Mouse (Mus musculus) heart, postnatal 0 days (tissue): Measurements from ENCODE around the gene Slc35b2. TPM values are rescaled to one million over a fixed set of nuclear protein-coding genes. Genes with fewer than 3 reads are reported as not detected.

Source experiments
- ATAC-seq: fragments of 200-750 bp; cut with Nextera tagmentation; 2 replicates; pipeline ENCODE4 v1.8.0; 2017; ENCODE audit warnings: low read depth, moderate number of reproducible peaks, moderate library complexity; ENCODE audit not compliant: insufficient read depth
- DNase-seq: peaks from one replicate; pipeline ENCODE4 v3.0.0-alpha.2; 2016; ENCODE audit warnings: low spot score
- H3K27ac ChIP-seq: fragments of 300-500 bp; sonication (generic); 2 replicates; pipeline ENCODE4 v1.5.1; 2014; ENCODE audit warnings: low read depth, mild to moderate bottlenecking
- H3K27me3 ChIP-seq: fragments of 300-500 bp; sonication (generic); 2 replicates; pipeline ENCODE4 v1.6.1; 2014; ENCODE audit warnings: low read length, mixed read lengths; ENCODE audit not compliant: control insufficient read depth, insufficient read depth
- H3K36me3 ChIP-seq: fragments of 300-500 bp; sonication (generic); replicated peaks from 2 replicates; pipeline ENCODE4 v1.6.1; 2014; ENCODE audit warnings: low read length, mixed read lengths; ENCODE audit not compliant: control insufficient read depth, insufficient read depth
- H3K4me1 ChIP-seq: fragments of 300-500 bp; sonication (generic); 2 replicates; pipeline ENCODE4 v1.6.1; 2014; ENCODE audit warnings: antibody characterized with exemption; ENCODE audit not compliant: control insufficient read depth, insufficient read depth
- H3K4me2 ChIP-seq: fragments of 300-500 bp; sonication (generic); 2 replicates; pipeline ENCODE4 v1.6.1; 2014; ENCODE audit warnings: low read depth, mild to moderate bottlenecking, low read length, moderate library complexity
- H3K4me3 ChIP-seq: fragments of 300-500 bp; sonication (generic); 2 replicates; pipeline ENCODE4 v1.5.1; 2014; ENCODE audit warnings: low read depth, low read length
- H3K9ac ChIP-seq: fragments of 300-500 bp; sonication (generic); replicated peaks from 2 replicates; pipeline ENCODE4 v1.6.1; 2014; ENCODE audit warnings: low read depth, low read length, mixed read lengths
- H3K9me3 ChIP-seq: fragments of 300-500 bp; sonication (generic); replicated peaks from 2 replicates; pipeline ENCODE4 v1.6.1; 2016; ENCODE audit warnings: low read length; ENCODE audit not compliant: control insufficient read depth
- CTCF ChIP-seq: IDR thresholded peaks from 2 replicates; pipeline ENCODE4 v1.5.1; 2016; ENCODE audit warnings: antibody characterized with exemption, control low read depth, low read depth
- EP300 ChIP-seq: IDR thresholded peaks from 2 replicates; pipeline ENCODE4 v1.6.1; 2016; ENCODE audit warnings: antibody characterized with exemption, low read depth
- whole genome bisulfite sequencing: fragments of 180-500 bp; shearing (Covaris S2); extraction: QIAGEN DNeasy Blood & Tissue Kit; methylation state at CpG from one replicate; pipeline ENCODE4 v1.1.7; 2014; 5-methylcytosine and 5-hydroxymethylcytosine counted together
- polyA plus RNA-seq: library from polyadenylated mRNA; unstranded; fragments of >200 nt; fragmentation: Nextera tagmentation; extraction: Ambion mirVana; gene quantifications from 2 replicates; pipeline ENCODE4 v1.2.1, GENCODE M21; 2015
- total RNA-seq: library from RNA; depleted of rRNA; stranded (reverse); fragments of >200 nt; gene quantifications from 2 replicates; pipeline ENCODE4 v1.2.3, GENCODE M21; 2014; ENCODE audit warnings: low replicate concordance

The Slc35b2 gene
- total and polyA plus RNA-seq, 2 experiments from 2014 or later: 64.8 to 137 TPM

DNA sequence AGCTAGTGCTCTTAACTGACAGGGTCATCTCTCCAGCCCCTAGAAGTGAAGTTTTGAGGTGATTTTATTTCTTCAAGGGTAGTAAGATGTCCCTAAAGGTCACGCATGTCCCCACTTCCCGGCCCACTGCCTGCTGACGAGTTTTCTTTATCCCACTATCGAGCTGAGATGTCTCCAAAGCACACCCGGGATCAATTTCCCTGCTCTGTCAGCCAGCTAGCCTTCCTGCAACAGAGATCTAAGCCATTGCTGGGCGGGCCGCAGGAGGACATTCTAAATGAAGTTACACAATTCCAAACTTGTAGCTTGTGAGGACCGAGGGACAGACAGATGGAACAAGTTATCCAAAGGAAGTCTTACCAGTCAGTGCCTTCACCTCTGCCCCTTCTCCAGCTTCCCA lies 36.6 kb downstream of the Slc35b2 start:
- peaks cover 15% of the 10 kb centered on the region; the same call in 1 of the 2 replicates for H3K4me1 ChIP-seq
- H3K4me3 ChIP-seq: no peak overlapping the region
- WGBS: 74% methylated on average over 8 of the region's 8 CpGs
- H3K9ac ChIP-seq: no peak overlapping the region
- no peak for TF ChIP-seq EP300
- TF ChIP-seq CTCF: no peak
- DNase-seq (no peak), ATAC-seq (no peak)
- H3K36me3 ChIP-seq: no peaks in the 10 kb centered on the region
- no peak overlapping the region for H3K4me2 ChIP-seq
- no peaks in the 10 kb centered on the region for H3K9me3 ChIP-seq
- no peak overlapping the region for H3K27ac ChIP-seq
- no peaks in the 10 kb centered on the region for H3K27me3 ChIP-seq

DNA sequence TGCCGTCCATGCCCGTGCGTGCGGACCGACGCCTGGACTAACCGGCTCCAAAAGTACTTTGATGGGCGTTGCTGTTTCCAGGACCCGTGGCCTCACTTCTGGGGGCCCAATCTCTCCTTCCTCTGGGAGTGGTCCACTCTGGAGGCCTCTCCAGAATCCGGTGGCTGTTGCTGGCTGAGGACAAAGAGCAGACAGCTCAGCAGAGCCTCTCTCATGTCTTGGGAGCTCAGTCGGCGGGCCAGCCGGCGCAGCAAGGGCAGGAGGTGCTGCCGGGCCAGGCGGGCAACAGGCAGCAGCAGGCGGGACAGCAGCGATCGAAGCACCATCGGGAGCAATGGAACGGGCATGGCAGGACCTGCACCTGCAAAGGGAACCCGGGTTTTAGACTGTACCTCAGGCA lies 37.7 kb downstream of the Slc35b2 start:
- no peaks in the 10 kb centered on the region for H3K36me3 ChIP-seq
- no peak for TF ChIP-seq EP300
- TF ChIP-seq CTCF: no peak
- DNase-seq (no peak), ATAC-seq (no peak)
- H3K9ac ChIP-seq: no peak overlapping the region
- no peak overlapping the region for H3K4me2 ChIP-seq
- no peak overlapping the region for H3K4me3 ChIP-seq
- H3K27me3 ChIP-seq: no peaks in the 10 kb centered on the region
- 24% methylated on average over 22 of the region's 22 CpGs for WGBS
- H3K9me3 ChIP-seq: no peaks in the 10 kb centered on the region
- peaks cover 10% of the 10 kb centered on the region; the same call in 1 of the 2 replicates for H3K4me1 ChIP-seq
- H3K27ac ChIP-seq: no peak overlapping the region

DNA sequence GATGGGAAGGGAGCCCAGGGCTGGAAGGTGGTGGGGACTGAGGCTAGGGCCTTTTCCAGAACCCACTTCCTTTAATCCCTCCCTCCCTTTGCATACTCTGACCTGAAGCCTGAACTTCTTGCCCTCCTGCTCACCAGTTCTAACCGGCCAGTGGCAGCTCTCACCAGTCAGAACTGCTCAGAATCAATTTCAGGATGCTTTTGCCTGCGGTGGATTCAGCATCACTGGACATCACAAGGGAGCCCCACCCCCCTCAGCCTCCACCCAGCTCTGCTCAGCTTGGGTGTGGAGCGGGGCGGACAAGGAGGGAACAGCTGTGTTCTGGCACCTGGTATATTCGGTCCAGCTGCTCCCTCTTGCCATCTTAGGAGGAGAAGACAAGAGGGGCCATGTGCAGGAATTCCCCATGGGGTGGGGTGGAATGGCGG lies 38.2 kb downstream of the Slc35b2 start, which contains the start of gene Mymx:
Gene Mymx, minus strand, starts transcription at position 226 of the 428 bp plus-strand sequence.
- no peaks in the 10 kb centered on the region for H3K36me3 ChIP-seq
- TF ChIP-seq EP300 (no peak), CTCF (no peak)
- H3K9me3 ChIP-seq: no peaks in the 10 kb centered on the region
- no peak for ATAC-seq
- H3K9ac ChIP-seq: no peak within 1 kb of the TSS
- H3K4me2 ChIP-seq: no peak within 1 kb of the TSS
- WGBS: 61% methylated on average over 6 of the region's 6 CpGs
- no peak within 1 kb of the TSS for H3K4me3 ChIP-seq
- H3K4me1 ChIP-seq: peaks cover 4% of the 10 kb centered on the region; the same call in 1 of the 2 replicates
- no peak for DNase-seq
- no peaks in the 10 kb centered on the region for H3K27me3 ChIP-seq
- no peak within 1 kb of the TSS for H3K27ac ChIP-seq

DNA sequence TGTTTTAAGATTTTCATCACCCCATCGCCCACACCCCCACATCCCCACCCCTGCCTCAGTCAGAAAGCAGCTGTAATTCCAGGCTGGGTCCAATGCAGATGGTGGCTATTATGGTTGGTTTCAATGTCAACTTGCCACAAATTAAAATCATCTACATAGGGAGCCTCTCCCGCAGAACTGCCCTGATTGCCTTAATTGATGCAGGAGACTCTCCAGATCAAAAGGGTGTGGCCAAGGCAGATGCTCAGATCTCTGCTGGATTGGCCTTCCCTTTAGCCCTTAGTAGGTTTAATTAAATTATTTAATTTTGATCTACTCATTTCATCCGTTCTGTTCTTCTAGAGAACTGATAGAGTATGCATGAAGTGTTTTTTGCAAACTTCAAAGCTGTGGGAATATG lies 39.3 kb downstream of the Slc35b2 start:
- TF ChIP-seq CTCF (no peak), EP300 (no peak)

DNA sequence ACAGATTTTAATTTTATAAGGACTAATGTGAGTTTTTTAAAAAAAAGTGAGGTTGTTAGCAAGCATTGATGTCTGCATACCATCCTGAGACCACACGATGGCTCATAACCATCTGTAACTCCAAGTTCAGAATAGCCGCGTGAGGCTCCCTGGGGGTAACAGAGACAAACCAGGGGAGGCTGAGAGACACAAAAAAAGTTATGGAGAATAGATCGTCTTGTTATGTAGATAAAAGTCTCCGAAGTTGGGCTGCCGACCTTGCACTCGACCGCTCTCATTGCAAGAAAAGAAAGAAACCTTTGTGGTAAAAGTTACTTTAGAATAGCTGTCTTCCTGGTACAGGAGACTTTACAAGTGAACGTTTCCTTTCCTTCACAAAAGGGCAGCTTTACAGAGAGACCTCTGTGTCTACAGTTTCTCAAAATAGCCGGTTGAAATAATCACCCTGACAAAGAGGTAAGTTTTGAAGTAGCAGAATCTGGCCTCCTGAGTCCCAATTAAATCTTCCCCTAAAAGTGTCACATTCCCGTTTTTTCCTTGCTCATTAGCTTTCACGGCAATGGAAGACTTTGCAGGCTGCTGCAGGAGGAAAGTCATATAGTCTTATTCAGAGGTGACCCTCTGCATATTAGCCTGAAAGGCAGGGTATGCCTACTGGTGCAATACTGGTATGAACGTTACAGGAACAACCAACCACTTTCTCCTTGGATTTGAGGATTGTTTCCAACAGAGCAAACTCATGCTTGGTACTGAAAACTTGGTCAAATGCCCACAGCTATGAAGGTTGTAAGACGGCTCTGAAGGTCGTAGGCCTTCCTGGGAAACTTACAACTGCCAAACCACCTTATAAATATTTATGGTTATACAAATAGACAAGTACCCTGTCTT lies 43.6 kb downstream of the Slc35b2 start:
- Histone ChIP-seq H3K4me2 (no peak overlapping the region), H3K27ac (no peak overlapping the region), H3K36me3 (no peaks in the 10 kb centered on the region), H3K4me1 (peaks cover 10% of the 10 kb centered on the region), H3K27me3 (no peaks in the 10 kb centered on the region), H3K4me3 (no peak overlapping the region), H3K9me3 (no peaks in the 10 kb centered on the region), H3K9ac (no peak overlapping the region)
- WGBS: 76% methylated on average over 15 of the region's 15 CpGs
- no peak for ATAC-seq
- DNase-seq: no peak
- no peak for TF ChIP-seq EP300
- TF ChIP-seq CTCF: no peak

More for the DNA sequence above, 39.3 kb downstream of the Slc35b2 start:
- Histone ChIP-seq H3K4me3 (no peak overlapping the region), H3K36me3 (no peaks in the 10 kb centered on the region), H3K27ac (no peak overlapping the region), H3K27me3 (no peaks in the 10 kb centered on the region), H3K9me3 (no peaks in the 10 kb centered on the region), H3K4me2 (no peak overlapping the region), H3K4me1 (peaks cover 3% of the 10 kb centered on the region; the same call in 1 of the 2 replicates), H3K9ac (no peak overlapping the region)
- 80% methylated on average over 3 of the region's 3 CpGs for WGBS
- ATAC-seq (no peak), DNase-seq (no peak)
